Mouse (Mus musculus) adipocyte (in vitro differentiated cells): Measurements from ENCODE around the gene Slc51b.

Experiments
- DNase-seq: peaks from one replicate; pipeline ENCODE4 v3.0.0-alpha.2; 2016; ENCODE audit warnings: low spot score

The Slc51b gene

DNA sequence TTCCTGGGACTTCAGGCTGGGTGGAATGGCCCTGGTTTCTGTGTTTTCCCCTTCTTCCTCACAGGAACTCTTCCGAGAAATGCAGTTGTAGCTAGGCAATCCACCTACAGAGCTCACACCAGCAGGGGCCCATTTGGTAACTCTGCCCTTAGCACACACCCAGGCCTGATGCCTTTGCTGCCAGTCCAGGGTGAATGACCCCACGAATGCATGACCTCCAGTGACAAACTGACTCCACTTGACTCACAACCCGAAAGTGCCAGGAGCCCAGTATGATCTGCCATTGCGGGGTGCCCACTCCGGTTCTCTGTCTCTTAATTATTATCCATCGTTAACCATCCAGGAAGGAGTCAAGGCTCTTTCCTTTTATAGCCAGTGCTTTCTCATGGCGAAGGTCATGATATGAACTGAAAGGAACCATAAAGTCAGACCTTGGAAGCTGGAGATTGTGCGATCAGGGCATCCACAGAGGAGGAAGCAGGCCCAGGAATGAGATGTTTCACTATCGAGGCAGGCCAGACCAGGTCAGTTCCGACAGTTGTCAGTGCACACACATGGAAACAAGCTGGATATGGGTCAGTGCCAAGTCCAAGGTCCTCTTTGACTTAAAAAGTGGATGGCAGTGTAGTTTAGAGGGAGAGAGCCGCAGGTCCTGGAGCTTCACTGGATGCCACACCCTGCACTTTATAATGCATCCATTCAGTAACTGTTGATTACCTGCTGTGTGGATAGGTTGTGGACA, at the start of gene Slc51b:
Slc51b (minus strand) TSS at position 196 of the 742 bp plus-strand sequence.
- no peak for DNase-seq

GRCm38 (mm10) chr9:65467686-65468085, 44.9 kb upstream of the Slc51b start:
- DNase-seq, result no peak

DNA sequence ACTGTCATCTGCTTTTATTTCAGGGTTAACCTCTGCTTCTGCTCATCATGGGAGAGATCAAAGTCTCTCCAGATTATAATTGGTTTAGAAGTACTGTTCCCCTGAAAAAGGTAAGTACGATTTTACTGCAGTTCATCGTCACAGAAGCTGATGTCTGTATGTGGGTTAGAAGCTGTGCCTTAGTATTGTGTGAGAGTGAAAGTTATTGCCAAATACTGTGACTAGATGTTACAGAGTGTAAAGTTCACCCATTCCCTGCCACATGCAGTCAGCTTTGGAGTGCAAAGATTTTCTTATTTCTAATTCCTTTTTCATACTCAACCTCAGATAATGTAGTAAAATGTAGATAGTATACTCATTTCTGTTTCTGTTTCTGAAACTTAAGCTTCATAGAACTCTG, 42.5 kb upstream of the Slc51b start:
- peak; percentile 74 for DNase-seq

DNA sequence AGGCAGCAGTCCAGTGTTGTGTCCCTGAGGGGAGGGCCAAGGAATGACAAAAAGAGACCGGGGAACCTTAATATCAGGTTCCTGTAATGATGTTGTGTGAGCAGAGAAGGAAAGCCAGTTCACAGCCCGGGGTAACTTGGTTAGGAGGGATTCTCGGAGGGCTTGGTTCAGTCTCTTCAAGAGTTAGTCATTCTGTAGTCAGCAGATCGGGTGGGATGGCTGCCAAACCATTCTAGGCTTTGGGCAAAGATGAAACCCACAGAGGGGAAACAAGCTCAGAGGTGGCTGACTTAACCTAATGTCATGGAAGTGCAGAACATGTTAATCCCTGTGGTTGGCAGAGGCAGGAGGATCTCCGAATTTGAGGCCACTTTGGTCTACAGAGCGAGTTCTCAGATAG, 41.4 kb upstream of the Slc51b start:
- DNase-seq, result peak; percentile 79

GRCm38 (mm10) chr9:65462544-65462943, 39.8 kb upstream of the Slc51b start:
- DNase-seq, result no peak

DNA sequence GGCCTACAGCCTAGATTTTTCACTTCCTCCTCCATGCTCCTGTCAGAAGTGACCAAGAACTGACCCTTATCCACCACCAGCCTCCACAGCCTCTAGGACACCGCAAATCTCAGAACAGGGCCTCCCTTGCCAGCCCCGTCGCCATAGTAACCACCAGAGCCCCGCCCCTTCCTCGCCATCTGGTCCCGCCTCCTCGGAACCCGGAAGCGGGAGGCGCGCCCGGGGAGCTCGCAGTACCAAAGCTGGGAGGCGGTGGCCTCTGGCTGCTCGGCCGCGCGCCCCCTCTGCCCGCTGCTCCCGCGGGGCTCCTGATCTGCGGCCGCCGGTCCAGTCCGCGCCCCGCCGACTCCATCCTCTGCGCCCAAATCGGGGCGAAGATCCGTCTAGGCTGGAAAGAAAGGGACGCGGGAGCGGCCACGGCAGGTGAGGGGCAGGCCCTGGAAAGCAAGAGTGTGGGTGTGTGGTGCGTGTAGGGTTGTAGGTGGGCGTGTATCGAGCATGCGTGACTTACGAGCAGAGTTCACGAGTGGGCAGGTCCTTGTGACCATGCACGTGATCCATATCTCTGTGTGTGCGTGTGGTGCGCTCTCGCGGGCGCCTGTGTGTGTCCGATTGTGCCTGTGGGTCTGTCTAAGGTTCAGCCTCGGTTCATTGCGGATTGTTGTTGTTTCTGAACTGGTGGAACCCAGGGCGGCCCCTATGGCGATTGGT, 38.1 kb upstream of the Slc51b start, which contains the start of gene Spg21:
Spg21 (plus strand) TSS at position 216 of the 711 bp plus-strand sequence.
- DNase-seq, result peak; percentile 94

- no peak for DNase-seq
Measured at GRCm38 (mm10) chr9:65460198-65460597, 37.4 kb upstream of the Slc51b start.

- no peak for DNase-seq
Measured at GRCm38 (mm10) chr9:65458975-65459374, 36.2 kb upstream of the Slc51b start.

- DNase-seq, result no peak
Measured at GRCm38 (mm10) chr9:65447951-65448350, 25.2 kb upstream of the Slc51b start.

DNA sequence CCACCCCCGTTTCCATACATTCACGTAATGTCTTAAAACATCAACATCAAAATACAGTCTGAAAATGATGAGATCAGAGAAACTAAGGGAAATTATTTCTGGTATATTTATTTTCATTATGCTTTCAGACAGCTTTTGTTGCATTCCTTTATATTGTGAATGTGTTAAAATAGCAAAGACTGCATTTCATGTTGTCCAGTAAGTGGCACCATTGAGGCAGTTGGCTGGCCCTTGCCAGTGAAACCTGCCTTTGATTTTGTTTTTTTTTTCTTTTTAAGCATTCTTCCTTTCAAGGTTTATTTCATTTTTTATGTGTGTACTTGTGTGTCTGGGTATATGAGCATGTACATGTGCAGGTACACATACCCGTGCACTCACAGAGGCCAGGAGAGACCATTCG, 21.9 kb upstream of the Slc51b start:
- DNase-seq, result no peak

GRCm38 (mm10) chr9:65435671-65436301, 13.0 kb upstream of the Slc51b start, which contains the start of gene Mtfmt:
Mtfmt (plus strand) TSS chr9:65435782.
- DNase-seq, result peak; percentile 91

GRCm38 (mm10) chr9:65435211-65435610, 12.5 kb upstream of the Slc51b start:
- no peak for DNase-seq

DNA sequence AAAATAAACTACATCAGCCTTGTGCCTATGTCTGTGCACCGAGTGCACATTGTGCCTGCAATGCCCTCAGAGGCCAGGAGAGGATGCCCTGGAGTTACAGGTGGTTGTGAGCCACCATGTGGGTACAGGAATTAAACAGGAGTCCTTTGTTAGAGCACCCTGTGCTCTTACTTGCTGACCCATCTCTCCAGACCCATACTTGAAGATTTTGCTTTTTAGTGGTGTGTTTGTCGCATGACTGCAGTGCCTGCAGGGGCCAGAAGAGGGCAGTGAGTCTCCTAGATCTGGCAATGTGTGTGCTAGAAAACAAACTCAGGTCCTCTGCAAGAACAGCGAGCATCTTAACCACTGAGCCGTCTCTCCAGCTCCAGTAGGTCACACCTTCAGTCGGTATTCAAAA, 11.4 kb upstream of the Slc51b start:
- peak; percentile 26 for DNase-seq

DNA sequence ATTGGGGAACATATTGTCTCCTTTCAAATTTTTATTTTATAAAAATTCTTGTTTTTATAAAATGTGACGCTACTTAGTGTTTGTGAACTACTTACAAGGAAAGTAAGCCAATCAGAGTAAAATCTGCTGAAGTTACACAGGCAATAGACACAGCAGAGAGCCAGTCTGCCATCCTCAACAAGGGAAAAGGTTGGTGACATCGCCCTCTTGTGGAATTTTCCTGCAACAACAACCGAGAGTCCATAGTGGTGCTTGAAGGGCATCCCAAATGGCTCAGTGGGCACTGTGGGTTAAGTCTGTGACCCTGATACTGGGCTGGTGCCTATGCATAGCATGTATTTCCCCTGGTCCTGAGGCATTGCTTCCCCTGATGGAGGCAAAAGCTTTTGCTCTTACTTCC, 9.5 kb upstream of the Slc51b start:
- DNase-seq, result peak; percentile 94

GRCm38 (mm10) chr9:65430921-65431320, 8.2 kb upstream of the Slc51b start:
- DNase-seq, result no peak

GRCm38 (mm10) chr9:65430401-65430800, 7.6 kb upstream of the Slc51b start:
- DNase-seq, result no peak

- no peak for DNase-seq
Measured at GRCm38 (mm10) chr9:65428003-65428402, 5.2 kb upstream of the Slc51b start.

- no peak for DNase-seq
Measured at GRCm38 (mm10) chr9:65427511-65427910, 4.8 kb upstream of the Slc51b start.

GRCm38 (mm10) chr9:65424393-65424792, 1.6 kb upstream of the Slc51b start:
- DNase-seq, result no peak

DNA sequence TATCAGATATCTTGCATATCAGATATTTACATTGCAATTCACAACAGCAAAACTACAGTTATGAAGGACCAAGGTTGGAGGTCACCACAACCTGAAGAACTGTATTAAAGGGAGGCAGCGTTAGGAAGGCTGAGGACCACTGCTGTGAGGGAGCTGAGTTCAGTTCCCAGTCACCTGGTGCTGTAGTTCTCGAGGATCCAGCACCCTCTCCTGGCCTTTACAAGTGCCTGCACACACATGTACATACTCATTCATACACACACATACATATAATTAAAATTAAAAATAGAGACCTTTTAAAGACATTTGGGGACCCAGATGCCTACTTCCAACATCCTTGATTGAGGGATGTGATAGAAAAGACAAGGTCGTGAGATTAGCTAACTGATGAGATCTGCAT, 3.1 kb downstream of the Slc51b start:
- no peak for DNase-seq

- DNase-seq, result peak; percentile 40
Measured at GRCm38 (mm10) chr9:65417738-65418137, 5.0 kb downstream of the Slc51b start.

DNA sequence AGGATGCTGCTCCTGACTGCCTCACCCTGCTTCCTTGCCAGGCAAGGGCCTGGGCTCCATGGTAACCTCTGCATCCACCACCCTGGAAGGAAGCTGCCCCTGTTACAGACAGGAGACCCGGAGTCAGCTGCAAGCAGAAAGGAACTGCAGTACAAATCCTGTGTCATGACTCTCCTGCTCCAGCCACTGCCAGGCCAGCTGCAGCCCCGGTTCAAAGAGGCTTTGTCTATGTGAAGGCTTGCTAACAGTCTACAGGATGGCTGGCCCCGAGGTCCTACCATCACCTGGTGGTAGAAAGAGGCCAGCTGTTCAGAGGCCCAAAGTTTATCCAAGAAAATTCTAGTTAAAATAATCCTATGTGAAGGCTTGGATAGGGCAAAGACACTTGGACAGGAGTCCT, 11.4 kb downstream of the Slc51b start:
- DNase-seq, result no peak

- no peak for DNase-seq
Measured at GRCm38 (mm10) chr9:65410378-65410777, 12.4 kb downstream of the Slc51b start.
